Mouse (Mus musculus): Measurements from ENCODE around the gene Slc39a11.

Gene Slc39a11

DNA sequence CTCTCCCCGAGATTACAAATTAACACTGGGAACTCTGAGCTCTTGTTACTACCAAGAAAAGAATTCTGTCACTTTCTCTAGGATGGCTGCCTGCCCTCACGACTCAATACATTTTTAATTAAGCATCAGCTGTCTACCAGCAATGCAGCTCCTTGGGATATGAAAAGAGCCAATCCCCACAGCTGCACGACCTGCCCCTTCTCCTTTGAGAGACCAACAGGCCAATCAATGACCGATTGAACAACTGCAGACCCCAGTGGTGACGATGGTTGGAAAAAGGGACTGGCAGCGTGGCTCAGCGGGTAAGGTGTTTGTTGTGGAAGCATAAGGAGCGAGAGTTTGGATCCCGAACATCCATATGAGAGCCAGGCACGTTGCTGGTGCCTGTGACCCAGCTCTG lies 181.9 kb downstream of the Slc39a11 start:
- no peak for DNase-seq (ENCODE audit: low read depth, low spot score)

DNA sequence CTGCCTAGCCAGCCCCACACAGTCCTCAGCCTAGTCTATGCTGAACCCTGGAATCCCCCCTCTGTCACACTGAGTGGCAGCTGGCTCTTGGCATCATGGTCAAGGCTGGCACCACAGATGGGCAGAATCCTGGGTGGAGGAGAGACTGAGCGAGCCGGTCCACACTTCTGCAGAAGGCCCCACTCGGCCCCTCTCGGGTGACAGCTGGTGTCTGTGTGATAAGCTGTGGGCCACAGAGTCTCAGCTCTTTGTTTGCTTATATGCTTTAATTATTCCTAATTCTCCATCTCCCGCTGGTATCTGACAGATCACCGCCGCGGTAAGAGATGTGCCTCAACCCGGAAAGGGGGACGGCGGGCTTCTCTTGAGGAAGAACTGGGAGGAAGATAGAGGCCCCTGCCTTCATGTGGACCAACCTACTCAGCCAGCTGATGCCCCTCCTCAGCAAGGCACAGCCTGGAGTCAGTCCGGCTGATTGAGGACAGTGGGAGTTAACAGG lies 182.5 kb downstream of the Slc39a11 start:
- DNase-seq (ENCODE audit: low read depth, low spot score) = no peak

DNA sequence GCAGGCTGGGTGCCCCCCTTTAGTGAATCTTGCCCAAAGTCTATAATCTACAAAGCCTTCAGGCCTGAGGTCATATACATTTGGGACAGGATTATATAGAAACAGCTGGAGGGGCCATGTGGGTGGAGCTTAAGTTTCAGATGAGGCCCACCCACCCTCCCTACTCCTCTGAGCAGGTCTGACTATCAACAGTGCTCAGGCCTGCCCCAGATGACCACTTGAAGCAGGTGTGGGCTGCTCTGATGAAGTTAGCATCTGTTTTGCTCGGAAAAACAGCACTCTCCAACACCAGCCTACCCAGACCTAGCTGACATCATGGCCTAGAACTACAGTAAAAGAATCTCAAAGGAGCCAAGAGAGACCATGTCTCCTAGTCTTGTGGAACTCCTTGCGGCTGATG lies 189.8 kb downstream of the Slc39a11 start:
- DNase-seq (ENCODE audit: low read depth, low spot score) = no peak

DNA sequence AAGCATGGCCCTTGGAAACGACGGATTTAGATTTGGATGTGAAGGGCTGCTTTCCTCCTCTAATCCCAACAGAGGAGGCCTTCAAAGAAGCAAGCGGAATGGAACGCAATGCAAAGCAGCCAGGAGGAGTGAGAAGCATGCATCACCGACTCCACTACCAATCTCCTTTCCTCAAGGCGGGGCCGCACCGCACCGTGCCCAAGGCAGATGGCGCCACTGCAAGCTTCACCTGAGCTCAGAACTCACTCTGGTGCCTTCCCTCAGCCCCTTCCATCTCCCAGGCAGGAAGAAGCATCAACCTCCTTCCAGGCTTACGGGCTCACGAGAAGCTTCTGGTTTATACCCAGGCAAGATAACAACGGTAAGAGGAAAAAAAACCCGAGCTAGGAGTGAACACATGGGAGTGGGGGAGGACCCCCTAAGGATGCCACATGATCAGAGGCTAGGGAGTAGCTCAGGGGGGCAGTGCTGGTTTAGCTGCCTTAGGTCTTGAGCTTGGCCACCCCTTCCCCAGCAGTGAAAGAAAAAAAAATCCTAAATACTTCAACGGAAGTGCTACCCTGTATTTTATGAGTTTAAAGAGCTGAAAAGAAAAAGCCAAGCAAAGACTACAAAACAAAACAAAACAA lies 191.2 kb downstream of the Slc39a11 start:
- no peak for DNase-seq (ENCODE audit: low read depth, low spot score)

DNA sequence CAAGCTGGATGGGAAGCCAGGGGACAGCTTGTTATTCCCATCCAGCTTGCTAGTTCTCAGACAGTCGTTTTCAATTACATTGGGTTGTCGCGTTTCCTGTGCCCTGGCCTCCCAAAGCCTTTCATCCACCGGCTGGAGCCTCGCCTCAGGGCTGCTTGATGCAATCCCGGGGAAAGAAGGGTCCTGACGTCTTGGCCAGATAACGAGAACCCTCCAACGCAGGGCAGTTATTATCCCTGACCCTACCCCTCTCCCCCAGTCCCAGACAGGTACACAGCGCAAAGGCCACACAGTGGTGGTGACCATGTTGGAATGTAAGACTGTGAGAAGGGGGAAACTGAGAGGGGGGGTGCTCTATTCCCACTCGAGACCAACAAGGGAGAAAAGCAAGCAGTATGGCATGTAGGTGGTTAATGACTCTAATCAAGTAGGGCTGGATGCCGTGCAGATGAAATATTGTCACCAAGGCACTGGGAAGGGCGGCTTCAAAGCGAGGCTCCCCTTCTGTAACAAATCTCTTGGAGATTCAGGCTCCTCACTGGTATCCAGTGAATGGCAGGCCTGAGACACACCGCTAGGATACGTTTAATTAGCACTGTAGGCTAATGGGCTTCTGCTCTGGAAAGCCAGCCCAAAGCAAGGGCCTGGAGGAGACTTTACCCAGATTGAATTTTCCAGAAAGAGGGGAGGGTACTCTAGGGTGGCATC lies 196.9 kb downstream of the Slc39a11 start:
- DNase-seq (ENCODE audit: low read depth, low spot score) = no peak

DNA sequence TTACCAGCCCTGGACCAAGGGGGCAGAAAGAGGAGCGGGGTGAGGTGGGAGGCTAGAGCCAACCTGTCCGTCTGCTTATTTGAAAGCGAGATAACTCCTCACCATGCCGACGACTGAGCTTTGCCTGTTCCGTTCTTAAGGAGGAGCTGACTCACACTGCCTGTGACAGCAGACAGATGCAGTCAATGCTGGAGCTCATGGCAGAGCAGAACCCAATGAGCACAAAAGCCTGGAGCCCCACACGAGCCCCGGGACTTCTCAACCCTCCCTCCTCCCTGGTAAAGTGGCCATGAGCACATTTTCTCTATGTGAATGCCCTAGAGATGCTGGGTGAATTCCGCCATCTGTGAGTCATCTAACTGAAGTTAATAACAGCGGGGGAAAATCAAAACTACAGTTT lies 198.6 kb downstream of the Slc39a11 start:
- DNase-seq (ENCODE audit: low read depth, low spot score) = no peak

DNA sequence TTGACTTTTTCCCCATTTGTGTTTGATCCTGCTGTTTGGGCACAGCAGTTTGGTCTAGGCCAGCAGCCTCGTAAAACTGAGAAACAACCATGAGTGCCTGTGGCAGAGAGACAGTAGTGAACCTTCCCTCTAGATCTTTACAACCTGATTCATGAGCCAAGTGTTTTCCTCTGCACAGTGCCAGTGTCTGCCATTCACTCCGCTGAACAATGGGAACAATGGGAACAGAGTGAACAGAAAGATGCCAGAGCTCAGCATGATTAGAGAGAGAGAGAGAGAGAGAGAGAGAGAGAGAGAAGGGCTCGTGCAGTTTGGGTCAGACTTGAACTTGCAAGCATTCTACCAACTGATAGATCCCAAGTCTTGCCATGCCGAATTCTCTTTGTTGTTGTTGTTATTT lies 199.2 kb downstream of the Slc39a11 start:
- DNase-seq (ENCODE audit: low read depth, low spot score) = no peak

DNA sequence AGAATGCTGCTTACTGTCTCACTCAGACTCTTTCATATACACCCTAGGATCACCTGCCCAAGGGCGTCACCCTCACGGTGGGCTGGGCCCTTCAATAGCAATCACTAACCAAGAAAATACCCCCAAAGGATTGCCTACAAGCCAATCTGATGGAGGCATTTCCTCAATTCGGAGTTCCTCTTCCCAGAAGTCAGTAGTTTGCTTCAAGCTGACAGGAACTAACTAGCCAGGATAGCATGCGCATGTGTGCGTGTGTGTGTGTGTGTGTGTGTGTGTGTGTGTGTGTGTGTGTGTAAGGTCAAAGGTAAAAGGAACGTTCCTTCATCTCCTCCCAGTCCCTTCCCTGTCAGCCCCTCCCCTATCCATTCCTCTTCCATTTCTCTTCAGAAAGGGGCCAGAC lies 199.9 kb downstream of the Slc39a11 start:
- DNase-seq (ENCODE audit: low read depth, low spot score) = no peak

DNA sequence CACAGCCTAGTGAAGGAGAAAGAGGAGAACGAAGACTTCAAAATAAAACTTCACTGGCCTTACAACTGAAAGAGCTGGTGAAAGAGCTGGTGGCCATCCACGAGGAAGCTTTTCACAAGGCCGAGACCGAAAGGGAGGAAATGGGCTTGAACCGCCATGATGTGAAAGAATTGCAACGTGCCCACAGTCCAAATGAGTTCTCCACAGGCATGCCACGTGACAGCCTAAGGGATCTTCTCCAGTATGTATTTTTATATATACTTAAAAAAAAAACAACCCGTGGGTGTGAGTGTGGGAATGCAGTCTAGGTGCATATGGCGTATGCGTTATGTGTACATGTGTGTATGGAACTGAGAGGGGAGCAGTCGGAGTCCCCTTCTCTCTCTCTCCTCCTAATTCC lies 207.8 kb downstream of the Slc39a11 start:
- DNase-seq (ENCODE audit: low read depth, low spot score) = no peak

DNA sequence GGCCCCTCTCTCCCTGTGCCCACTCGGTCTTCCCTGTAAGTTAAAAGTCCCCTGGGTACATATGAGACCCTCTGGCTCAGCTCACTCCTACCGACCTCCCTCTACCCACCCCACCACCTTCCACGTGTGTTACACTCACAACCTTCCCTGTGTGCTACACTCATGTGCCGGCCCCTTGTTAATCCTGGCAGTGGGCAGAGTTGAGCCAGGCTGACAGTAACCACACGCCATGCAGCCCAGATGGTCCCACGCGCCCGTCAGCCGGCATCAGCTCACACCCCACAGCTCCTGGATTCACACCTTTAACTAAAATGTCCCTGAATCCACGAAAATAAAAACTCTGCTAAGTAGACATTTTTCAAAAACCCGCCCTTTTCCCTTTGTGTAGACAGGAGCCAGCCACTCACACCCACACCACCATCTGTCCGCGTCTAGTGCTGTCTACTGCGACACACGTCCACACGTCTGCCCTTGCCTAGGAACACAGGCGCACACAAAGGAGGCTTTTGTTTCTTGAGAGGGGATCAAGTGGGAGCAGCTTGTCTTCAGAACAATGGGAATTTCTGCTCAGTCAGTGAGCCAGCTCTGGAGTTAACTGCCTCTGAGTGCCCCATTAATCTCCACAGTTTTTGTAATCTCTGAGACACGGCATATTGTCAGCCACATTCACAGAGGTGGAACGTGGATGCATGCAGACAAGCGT lies 210.4 kb downstream of the Slc39a11 start:
- peak; percentile 84 for DNase-seq (ENCODE audit: low read depth, low spot score)

DNA sequence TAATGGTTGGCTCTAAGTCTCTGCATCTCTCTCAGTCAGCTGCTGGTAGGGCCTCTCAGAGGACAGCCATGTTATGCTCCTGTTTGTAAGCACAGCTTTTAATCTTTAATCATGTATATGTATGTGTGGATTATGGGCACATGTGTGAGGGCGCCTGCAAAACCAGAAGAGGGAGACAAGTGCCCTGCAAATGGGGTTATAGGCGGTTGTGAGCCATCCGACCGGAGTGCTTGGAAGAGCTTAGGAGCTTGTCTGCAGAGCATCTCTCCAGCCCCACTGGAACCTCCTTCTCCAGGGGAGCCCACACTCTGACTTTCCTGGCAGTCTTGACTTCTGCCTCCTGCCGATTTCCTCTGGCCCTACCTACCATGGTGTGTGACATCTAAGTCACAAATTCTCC lies 211.0 kb downstream of the Slc39a11 start:
- no peak for DNase-seq (ENCODE audit: low read depth, low spot score)

DNA sequence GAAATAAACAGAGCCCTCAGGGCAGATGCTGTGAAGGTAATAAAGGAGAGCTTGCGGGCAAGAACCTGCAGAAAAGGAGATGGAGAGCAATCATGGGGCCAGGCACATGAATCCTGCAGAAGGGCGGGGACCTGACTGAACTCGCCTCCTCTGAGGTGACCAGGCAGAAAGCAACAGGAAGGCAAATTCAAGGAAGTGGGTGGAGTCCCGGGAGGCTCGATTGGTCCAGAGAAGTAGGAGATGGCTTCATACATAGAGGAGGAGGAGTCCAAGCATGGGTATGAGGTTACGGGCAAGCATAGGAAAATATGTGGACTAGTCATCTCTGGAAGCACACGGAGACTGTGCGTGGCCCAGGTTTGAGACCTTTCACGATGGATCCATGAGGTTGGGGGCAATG lies 212.5 kb downstream of the Slc39a11 start:
- no peak for DNase-seq (ENCODE audit: low read depth, low spot score)

DNA sequence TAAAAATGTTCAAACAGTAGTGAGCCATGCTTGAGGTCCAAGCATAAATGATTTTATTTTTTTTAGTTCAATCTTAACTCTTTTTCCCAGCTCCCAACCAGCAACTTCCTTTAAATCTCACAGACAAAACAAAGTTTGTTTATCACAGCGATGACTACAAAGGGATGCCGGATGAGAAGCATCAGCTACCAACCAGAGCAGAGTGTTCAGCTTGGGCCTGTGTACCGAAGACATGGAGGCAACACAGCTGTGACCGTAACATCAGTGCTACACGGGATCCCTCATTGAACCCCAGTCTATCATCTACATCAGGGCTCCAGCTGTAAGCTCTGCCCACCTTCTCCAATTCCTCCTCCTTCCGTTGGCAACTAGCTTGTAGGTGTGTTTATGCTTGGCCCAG lies 213.6 kb downstream of the Slc39a11 start:
- no peak for DNase-seq (ENCODE audit: low read depth, low spot score)

DNA sequence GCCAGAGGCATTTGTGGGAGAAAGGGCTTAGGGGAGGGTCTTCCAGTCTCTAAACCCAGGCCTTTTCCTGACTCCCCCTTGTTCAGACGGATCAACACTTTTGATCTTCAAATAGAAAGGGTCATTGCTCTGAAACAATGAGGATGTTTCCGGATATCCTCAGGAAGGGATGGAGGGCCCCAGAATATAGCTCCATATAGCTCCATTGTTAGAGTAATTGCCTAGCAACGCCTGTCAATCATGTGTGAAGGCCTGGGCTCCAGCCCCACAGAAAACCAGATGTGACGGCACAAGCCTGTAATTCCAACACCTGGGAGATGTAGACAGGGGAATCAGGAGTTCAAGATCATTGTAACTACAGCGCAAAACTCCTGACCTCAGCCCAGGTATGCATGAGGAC lies 214.2 kb downstream of the Slc39a11 start:
- no peak for DNase-seq (ENCODE audit: low read depth, low spot score)

DNA sequence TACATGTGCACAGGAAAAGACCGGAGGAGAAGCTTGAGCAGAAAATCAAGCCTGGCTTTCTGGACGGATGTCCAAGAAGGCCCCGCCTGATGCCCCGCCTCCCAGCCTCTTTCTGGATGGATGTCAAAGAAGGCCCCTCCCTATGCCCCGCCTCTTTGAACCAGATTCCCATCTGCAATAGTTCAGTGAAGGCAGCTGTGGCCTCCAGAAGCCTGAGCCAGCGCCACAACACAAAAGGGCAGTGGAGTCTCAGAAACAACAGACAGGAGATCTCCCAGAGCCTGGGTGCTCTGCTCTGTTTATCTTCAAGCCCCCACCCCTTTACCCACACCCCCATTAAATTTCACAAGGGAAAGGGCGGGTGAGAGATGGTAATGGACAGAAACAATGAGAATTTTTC lies 218.7 kb downstream of the Slc39a11 start:
- peak; percentile 61 for DNase-seq (ENCODE audit: low read depth, low spot score)

DNA sequence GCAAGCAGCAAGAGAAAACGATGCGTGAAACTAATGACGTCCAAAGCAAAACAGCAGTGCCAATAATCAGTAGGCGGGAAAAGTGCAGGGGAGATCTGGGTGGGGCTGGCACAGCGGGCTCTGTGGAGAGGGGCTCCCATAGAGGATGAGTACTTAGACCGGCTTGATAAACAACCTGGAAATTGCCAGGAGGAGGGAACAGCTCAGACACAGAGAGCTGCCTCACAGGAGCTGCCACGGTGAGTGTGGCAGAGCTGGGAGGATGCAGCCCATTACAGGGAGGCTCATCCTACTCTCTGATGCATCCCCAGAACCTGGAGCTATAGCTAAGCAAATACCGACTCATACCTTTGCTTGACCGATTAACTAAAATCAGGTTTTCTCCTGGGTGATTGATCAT lies 224.0 kb downstream of the Slc39a11 start:
- DNase-seq (ENCODE audit: low read depth, low spot score) = no peak

DNA sequence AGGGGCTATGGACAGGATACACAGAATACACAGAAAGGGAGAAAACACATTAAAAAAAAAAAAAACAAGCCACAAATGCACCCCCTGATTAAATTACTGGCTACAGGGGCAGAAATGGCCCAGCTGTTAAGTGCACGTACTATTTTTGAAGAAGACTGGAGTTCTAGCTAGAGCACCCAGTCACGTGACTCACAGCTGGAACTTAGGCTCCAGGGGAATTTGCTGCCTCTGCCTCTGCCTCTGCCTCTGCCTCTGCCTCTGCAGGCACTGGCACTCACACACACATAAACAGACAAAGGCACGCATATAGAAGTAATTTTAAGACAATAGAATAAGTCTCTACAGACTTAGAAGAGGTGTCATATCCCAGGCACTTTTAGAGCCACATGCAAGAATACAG lies 224.4 kb downstream of the Slc39a11 start:
- DNase-seq (ENCODE audit: low read depth, low spot score) = no peak

DNA sequence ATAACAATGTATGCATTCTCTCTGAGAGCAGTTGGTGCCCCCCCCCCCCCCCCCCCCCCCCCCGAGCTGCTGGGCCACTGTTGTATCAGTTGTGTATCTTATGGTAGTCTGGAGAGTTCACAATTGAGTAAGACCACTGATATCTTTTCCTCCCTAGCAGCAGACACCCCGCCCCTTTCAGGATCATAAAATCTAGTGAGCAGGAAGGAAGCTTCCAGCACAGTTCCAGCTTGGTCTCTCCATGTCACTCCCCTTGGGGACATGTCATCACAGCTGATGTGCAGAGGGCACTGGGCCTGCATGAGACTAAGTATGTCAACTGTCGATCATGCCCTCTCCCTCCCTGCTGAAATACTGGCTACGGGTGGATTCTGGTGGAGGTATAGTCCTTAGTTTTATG lies 225.1 kb downstream of the Slc39a11 start:
- DNase-seq (ENCODE audit: low read depth, low spot score) = no peak

DNA sequence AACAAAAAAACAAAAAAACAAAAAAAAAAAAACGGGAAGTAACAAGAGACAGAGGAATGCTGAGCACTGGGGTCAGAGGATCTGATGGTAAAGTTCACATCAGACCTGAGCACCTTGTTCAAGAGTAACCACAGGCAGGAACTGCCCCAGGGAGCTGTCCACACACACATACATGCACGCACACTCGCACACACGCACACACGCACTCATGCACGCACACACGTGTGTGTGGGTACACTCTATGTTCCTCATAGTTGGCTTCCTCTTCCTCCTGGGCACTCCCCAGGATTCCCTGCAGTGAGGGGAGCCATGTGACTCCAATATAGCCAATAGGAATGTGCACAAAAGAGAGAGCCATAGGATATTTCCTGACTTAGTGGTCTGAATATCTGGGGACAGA lies 227.3 kb downstream of the Slc39a11 start:
- DNase-seq (ENCODE audit: low read depth, low spot score) = no peak

DNA sequence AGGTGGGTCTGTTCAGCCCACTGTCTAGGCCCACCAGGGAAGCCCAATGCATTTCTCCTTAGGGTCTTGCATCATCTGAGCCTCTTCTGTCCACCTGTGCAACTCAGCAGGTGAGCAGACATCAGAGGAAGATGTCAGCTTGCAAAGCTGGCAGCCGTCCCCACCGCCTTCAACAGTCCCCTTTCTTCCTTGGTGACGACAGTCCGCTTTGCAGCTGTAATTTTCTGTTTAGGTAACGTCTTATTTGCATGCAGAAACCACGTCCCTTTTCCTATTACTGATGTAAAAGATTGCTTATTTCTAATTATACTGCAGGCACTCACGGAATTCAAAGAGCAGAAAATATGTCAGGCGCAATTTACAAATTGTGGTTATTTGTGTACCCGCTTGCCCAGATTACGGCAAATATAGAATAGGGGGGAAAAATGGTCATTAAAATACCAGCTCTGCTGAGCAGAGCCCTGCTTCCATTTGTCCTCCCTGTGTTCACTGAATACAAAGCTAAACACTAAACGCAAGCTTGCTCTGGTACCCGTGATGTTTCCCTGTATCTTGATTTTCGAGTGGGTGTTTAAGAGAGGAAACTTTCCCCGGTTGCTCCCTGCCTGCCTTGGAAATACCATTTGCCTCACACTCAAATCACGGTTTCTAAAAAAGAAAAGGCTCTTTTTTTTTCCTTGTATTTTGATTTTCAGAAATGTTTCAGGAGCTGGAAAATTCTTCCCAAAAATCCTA lies 230.8 kb downstream of the Slc39a11 start:
- no peak for DNase-seq (ENCODE audit: low read depth, low spot score)

DNA sequence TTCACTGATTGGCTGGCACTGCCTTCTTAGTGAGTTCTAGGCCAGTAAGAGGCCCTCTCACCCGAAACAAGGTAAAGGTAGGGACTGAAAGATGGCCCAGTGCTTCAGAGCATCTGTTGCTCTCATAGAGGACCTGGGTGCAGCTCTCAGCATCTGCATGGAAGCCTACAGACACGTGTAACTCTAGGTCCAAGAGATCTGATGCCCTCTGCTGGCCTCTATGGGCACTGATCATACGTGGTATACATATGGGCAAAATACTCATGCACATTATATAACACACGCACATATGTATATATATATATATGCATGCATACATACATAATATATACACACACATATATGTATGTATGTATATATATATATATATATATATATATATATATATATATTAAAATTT lies 231.9 kb downstream of the Slc39a11 start:
- no peak for DNase-seq (ENCODE audit: low read depth, low spot score)

DNA sequence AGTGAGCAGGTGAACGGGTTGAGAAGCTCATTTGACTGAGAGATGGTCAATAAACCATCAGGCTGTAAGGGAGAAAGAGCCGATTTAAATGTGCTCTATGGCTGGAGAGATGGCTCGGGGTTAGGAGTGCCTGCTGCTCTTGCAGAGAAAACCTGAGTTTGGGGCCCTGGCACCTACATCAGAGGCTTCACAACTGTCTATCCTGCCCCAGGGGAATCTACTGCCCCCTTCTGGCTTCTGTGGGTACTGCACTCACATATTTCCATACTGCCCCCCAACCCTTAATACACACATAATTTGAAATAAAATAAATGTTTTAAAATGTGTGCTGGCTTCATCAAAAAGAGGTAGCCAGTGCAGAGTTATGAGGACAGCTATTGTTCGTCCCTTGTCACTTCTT lies 237.3 kb downstream of the Slc39a11 start:
- DNase-seq (ENCODE audit: low read depth, low spot score) = no peak

Data from mesoderm, embryonic 11.5 days (tissue).